Mouse (Mus musculus) limb, embryonic 13.5 days (tissue): ENCODE measurements around the gene Zswim5. TPM values are rescaled to one million over a fixed set of nuclear protein-coding genes. Genes with fewer than 3 reads are reported as not detected.

ENCODE experiments used
- ATAC-seq: fragments of 200-750 bp; cut with Nextera tagmentation; 2 replicates; pipeline ENCODE4 v1.8.0; 2017; ENCODE audit warnings: low read depth, moderate number of reproducible peaks, moderate TSS enrichment; ENCODE audit not compliant: low FRiP score
- H3K27ac ChIP-seq: fragments of 300-500 bp; sonication (generic); 2 replicates; pipeline ENCODE4 v1.5.1; 2015; ENCODE audit warnings: inconsistent platforms, mild to moderate bottlenecking, moderate library complexity
- H3K27me3 ChIP-seq: fragments of 300-500 bp; sonication (generic); 2 replicates; pipeline ENCODE4 v1.6.1; 2015; ENCODE audit warnings: mild to moderate bottlenecking, inconsistent platforms
- H3K36me3 ChIP-seq: fragments of 300-500 bp; sonication (generic); 2 replicates; pipeline ENCODE4 v1.6.1; 2015; ENCODE audit warnings: inconsistent platforms, mild to moderate bottlenecking, moderate library complexity
- H3K4me1 ChIP-seq: fragments of 300-500 bp; sonication (generic); 2 replicates; pipeline ENCODE4 v1.6.1; 2015; ENCODE audit warnings: inconsistent platforms
- H3K4me2 ChIP-seq: fragments of 300-500 bp; sonication (generic); replicated peaks from 2 replicates; pipeline ENCODE4 v1.6.1; 2015; ENCODE audit warnings: inconsistent platforms, mild to moderate bottlenecking, moderate library complexity
- H3K4me3 ChIP-seq: fragments of 300-500 bp; sonication (generic); 2 replicates; pipeline ENCODE4 v1.5.1; 2015; ENCODE audit warnings: moderate library complexity, mild to moderate bottlenecking, inconsistent platforms
- H3K9ac ChIP-seq: fragments of 300-500 bp; sonication (generic); 2 replicates; pipeline ENCODE4 v1.6.1; 2015; ENCODE audit warnings: mild to moderate bottlenecking, inconsistent platforms
- H3K9me3 ChIP-seq: fragments of 300-500 bp; sonication (generic); 2 replicates; pipeline ENCODE4 v1.6.1; 2016; ENCODE audit warnings: inconsistent platforms
- WGBS: fragments of 180-500 bp; shearing (Covaris S2); methylation state at CpG from one replicate; pipeline ENCODE4 v1.1.7; 2015; 5-methylcytosine and 5-hydroxymethylcytosine counted together
- polyA plus RNA-seq: library from polyadenylated mRNA; unstranded; fragments of >200 nt; fragmentation: Nextera tagmentation; extraction: Ambion mirVana; gene quantifications from 2 replicates; pipeline ENCODE4 v1.2.1, GENCODE M21; 2015

Zswim5 gene
- polyA plus RNA-seq, 1 experiment from 2014 or later = 0.62 TPM

- no peaks in the 10 kb centered on the region for H3K27me3 ChIP-seq
- H3K36me3 ChIP-seq = peaks cover 8% of the 10 kb centered on the region
- H3K27ac ChIP-seq = no peak overlapping the region
- peaks cover 10% of the 10 kb centered on the region for H3K4me1 ChIP-seq
- 75% methylated on average over 2 of the region's 2 CpGs for WGBS
- no peak for ATAC-seq
- no peak overlapping the region for H3K9ac ChIP-seq
- H3K4me2 ChIP-seq = no peak overlapping the region
- no peak overlapping the region for H3K4me3 ChIP-seq
- no peaks in the 10 kb centered on the region for H3K9me3 ChIP-seq
These were observed 140.6 kb downstream of the Zswim5 start for GRCm38 (mm10) chr4:117017738-117018137.

- Histone ChIP-seq H3K9ac (no peak overlapping the region), H3K36me3 (peaks cover 14% of the 10 kb centered on the region), H3K9me3 (no peaks in the 10 kb centered on the region), H3K4me1 (peaks cover 10% of the 10 kb centered on the region), H3K4me3 (no peak overlapping the region), H3K27me3 (no peaks in the 10 kb centered on the region), H3K27ac (no peak overlapping the region), H3K4me2 (no peak overlapping the region)
- WGBS = 86% methylated on average over 7 of the region's 7 CpGs
- no peak for ATAC-seq
These were observed 141.2 kb downstream of the Zswim5 start for GRCm38 (mm10) chr4:117018327-117018726.

- peak within 1 kb of the TSS; percentile 61 for H3K27ac ChIP-seq
- H3K4me1 ChIP-seq = peaks cover 10% of the 10 kb centered on the region
- peak within 1 kb of the TSS; percentile 81 for H3K9ac ChIP-seq
- H3K27me3 ChIP-seq = no peaks in the 10 kb centered on the region
- no peaks in the 10 kb centered on the region for H3K9me3 ChIP-seq
- peaks cover 19% of the 10 kb centered on the region for H3K36me3 ChIP-seq
- peak; percentile 94 for ATAC-seq
- H3K4me3 ChIP-seq = peak within 1 kb of the TSS; percentile 69
- H3K4me2 ChIP-seq = peak within 1 kb of the TSS; percentile 74
- WGBS = under 1% methylated on average over 61 of the region's 61 CpGs
These were observed 142.3 kb downstream of the Zswim5 start, which contains the start of gene Eif2b3 for GRCm38 (mm10) chr4:117019206-117020134. Gene Eif2b3 (plus strand): TSS chr4:117019402.

- WGBS = 97% methylated on average over 4 of the region's 4 CpGs
- no peak overlapping the region for H3K27ac ChIP-seq
- ATAC-seq = no peak
- H3K36me3 ChIP-seq = peaks cover 34% of the 10 kb centered on the region
- no peak overlapping the region for H3K4me3 ChIP-seq
- H3K9ac ChIP-seq = no peak overlapping the region
- no peak overlapping the region for H3K4me2 ChIP-seq
- H3K9me3 ChIP-seq = no peaks in the 10 kb centered on the region
- peaks cover 10% of the 10 kb centered on the region for H3K4me1 ChIP-seq
- H3K27me3 ChIP-seq = no peaks in the 10 kb centered on the region
These were observed 146.3 kb downstream of the Zswim5 start for GRCm38 (mm10) chr4:117023469-117023868.

GRCm38 (mm10) chr4:117031105-117031504 lies 153.9 kb downstream of the Zswim5 start:
- Histone ChIP-seq H3K9ac (no peak overlapping the region), H3K4me2 (no peak overlapping the region), H3K36me3 (peaks cover 39% of the 10 kb centered on the region), H3K27ac (no peak overlapping the region), H3K9me3 (no peaks in the 10 kb centered on the region), H3K4me3 (no peak overlapping the region), H3K4me1 (no peaks in the 10 kb centered on the region), H3K27me3 (no peaks in the 10 kb centered on the region)
- ATAC-seq = no peak
- 82% methylated on average over 1 of the region's 1 CpGs for WGBS

Other genes starting within 250 kb of the Zswim5 start
- gene Nasp, start 249.4 kb upstream of the Zswim5 start, polyA plus RNA-seq = 203 and 211 TPM in 2 replicates
- 774 and 800 TPM in 2 replicates for gene Akr1a1, start 225.7 kb upstream of the Zswim5 start, polyA plus RNA-seq
- 1,184 and 1,195 TPM in 2 replicates for gene Prdx1, start 191.8 kb upstream of the Zswim5 start, polyA plus RNA-seq
- gene Mmachc, start 169.0 kb upstream of the Zswim5 start, polyA plus RNA-seq = 25.0 and 27.1 TPM in 2 replicates
- 23.8 and 27.5 TPM in 2 replicates for gene Ccdc163, start 168.9 kb upstream of the Zswim5 start, polyA plus RNA-seq
- gene Tesk2, start 156.4 kb upstream of the Zswim5 start, polyA plus RNA-seq = 10.9 and 11.4 TPM in 2 replicates
- 40.4 and 41.2 TPM in 2 replicates for gene Toe1, start 69.7 kb upstream of the Zswim5 start, polyA plus RNA-seq
- 18.2 and 19.4 TPM in 2 replicates for gene Mutyh, start 69.7 kb upstream of the Zswim5 start, polyA plus RNA-seq
- 1.0 TPM in 2 replicates for gene Hpdl, start 55.7 kb upstream of the Zswim5 start, polyA plus RNA-seq
- gene Urod, start 117.0 kb downstream of the Zswim5 start, polyA plus RNA-seq = 99.5 and 111 TPM in 2 replicates
- gene Hectd3, start 117.9 kb downstream of the Zswim5 start, polyA plus RNA-seq = 10.2 and 10.3 TPM in 2 replicates
- gene Eif2b3, start 142.0 kb downstream of the Zswim5 start, polyA plus RNA-seq = 47.0 and 49.9 TPM in 2 replicates
- gene Ptch2, start 218.7 kb downstream of the Zswim5 start, polyA plus RNA-seq = 7.9 and 9.4 TPM in 2 replicates
- gene Btbd19, start 248.3 kb downstream of the Zswim5 start, polyA plus RNA-seq = 5.1 and 5.2 TPM in 2 replicates
- gene Tctex1d4, start 249.4 kb downstream of the Zswim5 start, polyA plus RNA-seq = not detected in 2 replicates